Mouse (Mus musculus) spleen, embryonic (tissue): Measurements from ENCODE around the gene Zfp677.
"Not testable (repeated sequence)": the region's sequence is repeated elsewhere in the genome, so short reads cannot be mapped to it uniquely, and the experiment has no call there.

Source experiments
- CTCF ChIA-PET: fragments of 350-600 bp; sonication (Branson Sonifier 250); formaldehyde crosslinking; loops from one replicate; lab custom pipeline; 2022; lab: Charles Lee

The Zfp677 gene

GRCm38 (mm10) chr17:21383391-21384056 lies at the start of gene Zfp677:
Gene Zfp677 (plus strand): TSS chr17:21383748.
- CTCF ChIA-PET = interaction anchor here (1.3 kb wide), 1 partner anchor 40 kb away, joined by 3 read pairs; no protein-coding TSS in a partner anchor

- CTCF ChIA-PET = not testable (repeated sequence)
These were observed 15.5 kb upstream of the Zfp677 start for GRCm38 (mm10) chr17:21368018-21368417.

DNA sequence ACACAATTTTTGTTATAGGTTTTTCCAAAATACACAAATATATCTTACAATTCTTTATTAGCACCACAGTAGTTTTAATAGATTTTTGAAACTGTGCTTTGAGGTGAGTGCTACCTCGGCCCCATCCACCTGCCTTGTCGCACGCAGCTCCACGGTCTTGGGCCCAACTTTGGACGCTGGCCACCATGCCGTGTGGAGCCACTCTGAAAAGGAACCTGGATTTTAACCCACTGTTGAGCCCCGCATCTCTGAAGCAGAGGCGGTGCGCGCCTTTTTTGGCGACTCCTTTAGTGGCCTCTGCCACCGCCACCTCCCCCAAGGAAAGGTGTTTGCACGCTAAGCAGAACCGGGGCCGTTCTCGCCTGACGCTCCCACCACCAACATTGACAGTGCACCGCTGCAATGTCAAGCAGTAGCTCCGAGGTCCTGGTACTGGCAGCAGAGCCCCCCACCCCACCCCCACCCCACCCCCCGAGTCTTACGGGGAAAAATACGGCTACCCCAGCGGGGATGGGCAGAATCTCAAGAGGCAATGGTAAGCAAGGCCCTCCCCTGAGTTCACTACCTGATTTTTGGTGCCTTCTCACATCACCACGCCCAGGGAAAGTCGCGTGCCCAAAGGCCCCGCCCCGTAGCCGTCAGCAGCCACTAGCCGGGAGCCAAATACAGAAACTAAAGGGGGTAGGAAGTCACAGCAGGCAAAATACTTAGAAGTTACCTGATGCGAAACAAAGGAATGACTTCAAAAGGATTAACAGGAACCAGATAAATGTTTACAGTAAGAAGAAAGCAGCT lies 13.4 kb upstream of the Zfp677 start:
- CTCF ChIA-PET = no interaction called here

DNA sequence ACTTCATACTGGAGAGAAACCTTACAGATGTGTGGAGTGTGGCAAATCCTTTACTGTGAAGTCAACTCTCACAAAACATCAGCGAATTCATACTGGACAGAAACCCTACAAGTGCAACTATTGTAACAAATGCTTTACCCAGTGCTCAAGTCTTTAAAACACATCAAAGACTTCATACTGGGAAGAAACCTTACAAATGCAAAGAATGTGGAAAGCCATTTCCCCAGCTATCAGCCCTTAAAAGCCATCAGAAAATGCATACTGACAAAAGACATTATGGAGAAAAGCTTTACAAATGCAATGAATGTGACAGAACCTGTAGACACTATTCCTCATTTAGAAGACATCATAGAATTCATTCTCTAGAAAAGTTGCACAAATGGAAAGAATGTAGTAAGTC lies 8.2 kb upstream of the Zfp677 start:
- CTCF ChIA-PET = no interaction called here

DNA sequence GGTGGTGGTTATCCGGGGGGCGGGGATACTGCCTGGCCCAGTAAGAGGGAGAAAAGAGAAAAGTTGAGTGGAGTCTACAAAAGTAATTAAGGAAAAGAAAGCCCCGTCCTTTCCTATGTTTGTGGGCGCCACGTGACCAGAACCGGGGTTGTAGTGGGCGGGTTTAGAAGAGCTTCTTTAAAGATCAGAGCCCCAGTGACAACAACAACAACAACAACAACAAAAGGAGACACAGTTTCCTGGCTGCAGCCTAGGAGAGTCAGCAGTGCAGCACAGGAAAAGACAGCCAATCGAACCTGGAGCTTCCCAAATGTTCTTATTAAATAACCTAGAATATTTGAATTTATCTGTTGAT lies 486 bp downstream of the Zfp677 start:
- CTCF ChIA-PET = interaction anchor here (1.3 kb wide), 1 partner anchor 40 kb away, joined by 3 read pairs; no protein-coding TSS in a partner anchor

- CTCF ChIA-PET = interaction anchor here (0.6 to 1.3 kb wide), 2 partner anchors 39 to 155 kb away, joined by 3 read pairs; partner anchors contain the start of gene Zfp677
These were observed 39.4 kb downstream of the Zfp677 start, which contains the start of gene Zfp54 for GRCm38 (mm10) chr17:21422664-21423599. Gene Zfp54 (plus strand): TSS chr17:21423227.

DNA sequence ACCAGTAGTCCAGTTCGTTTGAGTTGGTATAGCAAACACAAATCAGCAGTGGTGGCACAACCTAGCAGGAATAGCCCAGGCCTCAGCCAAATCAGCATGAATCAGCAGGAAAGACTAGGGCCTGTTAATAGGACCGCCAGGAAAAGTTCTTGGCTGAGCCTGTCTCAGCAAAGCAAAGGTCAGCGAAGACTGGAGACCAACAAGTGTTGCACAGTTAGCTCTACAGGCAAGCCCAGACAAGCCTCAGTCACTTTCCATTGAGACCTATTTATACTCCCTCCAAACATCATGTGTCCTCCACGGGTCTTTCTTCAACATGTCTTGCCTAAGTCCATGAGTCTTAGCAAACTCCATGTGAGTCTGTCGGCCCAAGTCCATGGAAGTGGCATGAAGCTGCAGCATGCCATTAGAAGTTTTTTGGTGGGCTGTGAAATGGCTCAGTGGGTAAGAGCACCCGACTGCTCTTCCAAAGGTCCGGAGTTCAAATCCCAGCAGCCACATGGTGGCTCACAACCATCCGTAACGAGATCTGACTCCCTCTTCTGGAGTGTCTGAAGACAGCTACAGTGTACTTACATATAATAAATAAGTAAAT lies 55.4 kb downstream of the Zfp677 start:
- CTCF ChIA-PET = interaction anchor here (0.6 kb wide), 1 partner anchor 191 kb away, joined by 8 read pairs; no protein-coding TSS in a partner anchor
